Mouse (Mus musculus) cerebellum, adult 2 months (tissue): ENCODE results near the gene Rgl1.

Experiments
- CTCF ChIP-seq: fragments of 200-500 bp; IDR thresholded peaks from 2 replicates; pipeline ENCODE4 v1.5.1; 2011; ENCODE audit warnings: low read depth, mild to moderate bottlenecking, control low read depth, low read length, moderate library complexity, borderline replicate concordance; ENCODE audit not compliant: insufficient read depth
- POLR2A ChIP-seq: fragments of 200-500 bp; IDR thresholded peaks from 2 replicates; pipeline ENCODE4 v1.6.1; 2011; ENCODE audit warnings: low read length, control low read depth, borderline replicate concordance; ENCODE audit not compliant: insufficient read depth

DNA sequence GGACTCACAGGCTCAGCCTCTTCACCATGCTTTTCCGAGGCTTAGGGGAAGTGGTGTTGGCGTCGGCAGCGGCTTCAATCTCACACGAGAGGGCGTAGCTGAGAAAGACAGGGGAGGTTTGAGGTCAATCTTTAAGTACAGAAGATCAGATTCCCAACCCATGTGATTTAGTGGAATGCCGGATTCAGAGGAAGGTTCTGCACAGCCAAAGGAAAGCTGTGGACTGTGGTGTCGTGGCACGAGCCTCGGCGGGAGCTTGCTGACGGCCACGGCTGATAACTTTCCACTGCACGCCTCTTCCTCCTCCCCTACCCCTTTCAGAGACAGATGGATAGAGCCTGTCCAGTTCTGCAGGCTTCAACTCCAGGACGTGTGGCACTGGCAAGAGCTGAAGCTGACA is 234.7 kb downstream of the Rgl1 start:
- TF ChIP-seq POLR2A (no peak), CTCF (no peak)
